Mouse (Mus musculus) yolk sac, embryonic 10.5 days (tissue): ENCODE data around the gene Smarcc1.

Experiments used
- DNase-seq: peaks from one replicate; pipeline ENCODE4 v3.0.0-alpha.2; 2017; ENCODE audit warnings: low spot score

Smarcc1 gene

GRCm38 (mm10) chr9:110234962-110235361 lies 117.5 kb downstream of the Smarcc1 start:
- DNase-seq, result no peak

GRCm38 (mm10) chr9:110243221-110243833 lies 125.8 kb downstream of the Smarcc1 start, which contains the start of gene Cspg5:
Gene Cspg5, plus strand, starts transcription at chr9:110243783.
- DNase-seq, result no peak

GRCm38 (mm10) chr9:110244567-110244888 lies 127.0 kb downstream of the Smarcc1 start:
- DNase-seq, result no peak

DNA sequence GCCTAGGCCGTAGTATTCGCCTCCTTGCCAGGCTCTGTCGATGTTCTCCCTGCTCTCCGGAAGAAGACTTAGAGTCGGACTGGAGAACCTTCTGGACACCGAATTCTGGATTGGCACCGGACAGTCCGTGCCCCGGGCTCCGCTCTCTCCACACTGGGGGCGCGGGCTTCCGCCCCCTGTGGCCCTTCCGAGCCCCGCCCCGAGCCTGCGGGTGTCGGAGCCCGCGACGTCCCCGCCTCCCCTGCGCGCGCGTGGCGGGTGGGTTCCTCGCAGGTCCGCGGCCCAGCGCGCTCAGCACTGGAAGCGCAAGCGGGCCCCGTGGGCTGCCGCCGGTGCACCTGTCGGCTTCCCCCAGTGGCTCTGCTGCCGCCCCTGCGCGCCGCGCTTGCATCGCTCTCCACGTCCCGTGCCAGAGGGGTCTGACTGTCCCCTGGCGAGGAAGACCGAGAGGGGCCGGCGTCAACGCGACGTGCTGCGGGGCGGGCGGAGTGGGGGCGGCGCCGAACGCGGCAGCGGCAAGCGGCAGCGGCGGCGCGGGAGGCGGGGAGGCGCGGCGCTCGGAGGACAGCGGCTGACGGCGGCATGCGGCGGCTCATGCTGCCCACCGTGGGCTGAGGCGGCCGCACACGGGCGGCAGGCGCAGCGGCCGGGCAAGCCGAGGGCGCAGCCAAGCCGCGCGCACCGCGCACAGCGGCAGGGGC lies 127.5 kb downstream of the Smarcc1 start:
- peak; percentile 20 for DNase-seq

- DNase-seq, result peak; percentile 45
Observed at GRCm38 (mm10) chr9:110245590-110246320, 128.2 kb downstream of the Smarcc1 start.

DNA sequence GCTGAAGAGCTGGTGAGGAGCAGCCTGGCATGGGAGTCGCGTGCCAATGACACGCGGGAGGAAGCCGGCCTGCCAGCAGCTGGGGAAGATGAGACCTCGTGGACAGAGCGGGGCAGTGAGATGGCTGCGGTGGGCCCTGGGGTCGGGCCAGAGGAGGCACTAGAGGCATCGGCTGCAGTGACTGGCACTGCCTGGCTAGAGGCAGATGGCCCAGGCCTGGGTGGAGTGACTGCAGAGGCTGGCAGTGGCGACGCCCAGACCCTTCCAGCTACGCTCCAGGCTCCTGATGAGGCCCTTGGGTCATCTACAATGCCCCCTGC lies 128.8 kb downstream of the Smarcc1 start:
- DNase-seq, result no peak

GRCm38 (mm10) chr9:110247049-110247448 lies 129.5 kb downstream of the Smarcc1 start:
- no peak for DNase-seq

- no peak for DNase-seq
Observed at GRCm38 (mm10) chr9:110248861-110249260, 131.4 kb downstream of the Smarcc1 start.

- DNase-seq, result peak; percentile 5
Observed at GRCm38 (mm10) chr9:110249823-110250543, 132.5 kb downstream of the Smarcc1 start.

GRCm38 (mm10) chr9:110250776-110251175 lies 133.3 kb downstream of the Smarcc1 start:
- DNase-seq, result no peak

DNA sequence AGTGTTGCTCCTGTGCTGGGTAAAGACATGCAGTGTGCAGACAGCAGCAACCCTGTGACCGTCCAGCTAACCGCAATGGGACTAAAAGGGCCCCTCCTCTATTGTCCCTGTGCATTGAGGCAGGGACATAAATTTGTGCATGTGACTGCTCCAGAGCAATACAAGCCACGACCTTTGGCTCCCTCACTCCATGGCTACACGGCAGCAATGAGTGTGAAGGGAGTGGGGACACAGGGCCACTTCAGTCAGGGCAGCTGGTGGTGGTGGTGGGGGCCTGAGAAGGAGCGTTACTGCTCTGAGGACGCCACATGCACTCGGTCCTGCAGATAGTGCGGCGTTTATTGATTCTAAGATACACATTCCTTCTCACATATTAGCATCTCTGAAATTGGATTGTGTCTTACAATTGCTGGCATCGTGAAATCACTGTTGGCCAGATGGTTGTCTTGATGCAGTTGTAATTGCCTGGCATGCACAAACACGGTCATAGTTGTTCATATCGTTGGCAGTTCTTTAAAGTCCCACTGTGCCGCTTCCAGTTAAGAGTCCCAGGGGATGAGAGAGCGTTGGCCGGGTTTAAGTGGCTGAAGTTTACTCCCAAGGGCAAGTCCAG lies 138.0 kb downstream of the Smarcc1 start:
- DNase-seq, result peak; percentile 16

DNA sequence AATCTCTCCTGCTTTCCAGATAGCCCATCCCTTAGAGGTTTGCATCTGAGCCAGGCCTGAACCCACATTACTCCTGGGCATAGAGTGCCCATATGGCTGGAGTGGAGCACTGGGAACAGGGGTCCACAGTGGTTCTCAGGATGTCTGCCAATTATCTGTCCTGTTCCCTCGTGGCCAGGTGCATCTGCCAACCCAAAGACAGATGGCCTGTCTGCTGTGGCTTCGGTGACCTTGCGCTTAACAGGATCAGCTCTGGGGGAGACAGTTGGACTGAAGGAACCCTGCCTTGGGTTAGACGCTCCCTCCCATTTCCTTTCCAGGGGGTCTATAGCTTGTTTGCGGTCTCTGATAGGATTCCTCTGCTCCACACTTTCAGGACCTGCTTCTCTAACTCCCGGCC lies 141.1 kb downstream of the Smarcc1 start:
- no peak for DNase-seq

- no peak for DNase-seq
Observed at GRCm38 (mm10) chr9:110259118-110259517, 141.6 kb downstream of the Smarcc1 start.

DNA sequence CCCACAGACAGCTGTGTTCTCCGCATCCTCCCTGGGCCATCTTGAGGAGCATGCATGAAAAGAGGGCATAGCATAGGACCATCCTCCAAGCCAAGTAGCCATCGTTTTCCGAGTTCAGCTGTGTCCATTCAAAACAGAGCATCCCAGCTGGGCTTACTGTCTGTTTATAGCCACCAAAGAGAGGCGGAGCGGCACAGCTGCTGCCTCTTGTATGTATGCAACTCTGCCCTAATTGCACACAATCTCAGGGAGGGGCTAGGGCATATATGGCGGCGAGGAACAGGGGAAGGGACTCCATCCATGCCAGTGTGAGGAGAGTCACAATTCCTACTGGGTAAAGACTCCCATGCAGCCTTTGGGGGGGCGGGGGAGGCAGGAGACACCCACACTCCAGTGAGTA lies 145.7 kb downstream of the Smarcc1 start:
- DNase-seq, result no peak

GRCm38 (mm10) chr9:110264991-110265390 lies 147.5 kb downstream of the Smarcc1 start:
- DNase-seq, result no peak

DNA sequence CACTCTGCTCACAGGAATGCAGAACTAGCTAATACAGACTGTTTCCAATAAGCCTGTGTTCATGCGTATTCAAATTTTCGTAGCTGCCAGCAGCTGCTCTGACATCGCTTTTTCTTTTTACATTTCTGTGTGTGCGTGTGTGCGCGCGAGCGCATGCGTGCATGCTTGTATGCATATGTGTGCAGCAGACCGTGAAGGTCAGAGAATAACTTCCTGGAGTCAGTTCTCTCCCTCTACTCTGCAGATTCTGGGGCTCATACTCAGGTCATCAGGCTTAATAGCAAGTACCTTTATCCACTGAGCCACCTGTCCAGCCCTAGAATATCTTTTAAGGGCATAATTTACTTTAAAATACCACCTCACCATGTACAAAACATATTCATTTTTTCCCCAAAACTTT lies 150.9 kb downstream of the Smarcc1 start:
- DNase-seq, result no peak

DNA sequence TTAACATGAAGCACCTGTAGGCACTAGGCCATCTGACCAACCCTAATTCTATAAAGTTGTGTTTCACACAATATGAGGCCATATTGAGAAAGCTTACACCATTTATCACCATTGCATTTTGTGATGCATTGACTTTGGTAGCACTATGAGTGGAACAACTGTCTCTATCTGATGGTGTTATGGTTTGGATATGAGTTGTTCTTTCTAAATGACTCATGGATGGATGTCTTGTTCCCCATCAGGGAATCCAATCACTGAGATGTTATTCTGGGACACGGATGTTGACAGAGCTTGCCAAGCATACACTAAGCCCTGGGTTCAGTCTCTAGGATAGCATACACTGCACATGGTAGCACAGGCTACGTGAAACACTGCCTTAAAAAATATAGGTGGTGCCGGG lies 154.8 kb downstream of the Smarcc1 start:
- DNase-seq, result no peak

GRCm38 (mm10) chr9:110273507-110273906 lies 156.0 kb downstream of the Smarcc1 start:
- no peak for DNase-seq

DNA sequence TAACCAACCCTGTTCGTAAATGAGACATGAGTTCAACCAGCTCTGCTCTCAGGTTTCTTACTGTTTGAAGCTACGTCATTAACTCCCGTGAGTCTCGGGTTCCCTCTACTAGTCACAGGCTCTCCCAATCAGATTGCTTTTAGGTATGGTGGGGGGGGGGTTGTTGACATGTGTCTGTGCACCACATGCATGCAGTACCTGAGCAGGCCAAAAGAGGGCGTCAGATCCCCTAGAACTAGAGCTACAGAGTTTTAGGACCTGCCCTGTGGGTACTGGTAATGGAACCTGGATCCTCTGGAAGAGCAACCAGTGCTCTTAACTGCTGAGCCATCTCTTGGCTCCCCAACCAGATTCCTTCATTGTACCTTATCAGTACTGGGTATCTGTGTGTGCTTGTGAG lies 158.4 kb downstream of the Smarcc1 start:
- no peak for DNase-seq

DNA sequence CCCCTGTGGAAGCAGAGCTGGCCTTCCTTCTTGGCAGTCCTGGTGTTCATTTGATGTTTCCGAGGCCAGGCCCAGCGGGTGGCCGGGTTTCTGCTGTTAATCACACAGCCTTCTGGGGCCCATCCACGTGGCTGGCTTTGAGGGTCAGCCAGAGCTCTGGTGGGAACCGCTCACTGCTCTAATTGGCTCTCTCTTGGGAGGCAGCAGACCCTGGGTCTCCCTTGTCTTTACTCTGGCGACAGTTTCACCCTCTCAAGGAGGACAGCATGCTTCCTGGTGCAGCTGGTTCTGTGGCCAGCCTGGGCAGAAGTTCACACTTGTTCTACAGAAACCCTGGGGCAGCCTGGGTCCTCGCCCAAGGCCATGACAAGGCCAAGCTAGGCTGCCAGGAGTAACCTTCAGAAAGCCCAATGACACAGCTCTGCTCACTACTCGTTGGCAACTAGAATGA lies 159.9 kb downstream of the Smarcc1 start:
- no peak for DNase-seq

- no peak for DNase-seq
Observed at GRCm38 (mm10) chr9:110284075-110284697, 166.7 kb downstream of the Smarcc1 start.
